Mouse (Mus musculus) heart, embryonic 15.5 days (tissue): ENCODE data around the gene Btbd11. TPM values are rescaled to one million over a fixed set of nuclear protein-coding genes. Genes with fewer than 3 reads are reported as not detected.

Source experiments
- ATAC-seq: fragments of 200-750 bp; cut with Nextera tagmentation; replicated peaks from 2 replicates; pipeline ENCODE4 v1.8.0; 2017; ENCODE audit warnings: low read depth, moderate TSS enrichment; ENCODE audit not compliant: insufficient number of reproducible peaks, insufficient read depth, low FRiP score
- H3K27ac ChIP-seq: fragments of 300-500 bp; sonication (generic); 2 replicates; pipeline ENCODE4 v1.5.1; 2015; ENCODE audit warnings: mild to moderate bottlenecking, inconsistent platforms
- H3K27me3 ChIP-seq: fragments of 300-500 bp; sonication (generic); 2 replicates; pipeline ENCODE4 v1.6.1; 2015; ENCODE audit warnings: inconsistent platforms
- H3K36me3 ChIP-seq: fragments of 300-500 bp; sonication (generic); 2 replicates; pipeline ENCODE4 v1.6.1; 2015; ENCODE audit warnings: mild to moderate bottlenecking, inconsistent platforms
- H3K4me1 ChIP-seq: fragments of 300-500 bp; sonication (generic); replicated peaks from 2 replicates; pipeline ENCODE4 v1.6.1; 2015; ENCODE audit warnings: inconsistent platforms
- H3K4me2 ChIP-seq: fragments of 300-500 bp; sonication (generic); 2 replicates; pipeline ENCODE4 v1.6.1; 2015; ENCODE audit warnings: inconsistent platforms, mild to moderate bottlenecking, moderate library complexity
- H3K4me3 ChIP-seq: fragments of 300-500 bp; sonication (generic); 2 replicates; pipeline ENCODE4 v1.5.1; 2015; ENCODE audit warnings: mild to moderate bottlenecking, inconsistent platforms
- H3K9ac ChIP-seq: fragments of 300-500 bp; sonication (generic); 2 replicates; pipeline ENCODE4 v1.6.1; 2015; ENCODE audit warnings: mild to moderate bottlenecking, inconsistent platforms
- H3K9me3 ChIP-seq: fragments of 300-500 bp; sonication (generic); replicated peaks from 2 replicates; pipeline ENCODE4 v1.6.1; 2016; ENCODE audit warnings: inconsistent platforms
- WGBS: fragments of 180-500 bp; shearing (Covaris S2); methylation state at CpG from one replicate; pipeline ENCODE4 v1.1.7; 2015; ENCODE audit warnings: mixed read lengths; 5-methylcytosine and 5-hydroxymethylcytosine counted together
- polyA plus RNA-seq: library from polyadenylated mRNA; unstranded; fragments of >200 nt; fragmentation: Nextera tagmentation; extraction: Ambion mirVana; gene quantifications from 2 replicates; pipeline ENCODE4 v1.2.1, GENCODE M21; 2015

Gene Btbd11
- polyA plus RNA-seq, 1 experiment from 2014 or later, result 0.79 TPM

DNA sequence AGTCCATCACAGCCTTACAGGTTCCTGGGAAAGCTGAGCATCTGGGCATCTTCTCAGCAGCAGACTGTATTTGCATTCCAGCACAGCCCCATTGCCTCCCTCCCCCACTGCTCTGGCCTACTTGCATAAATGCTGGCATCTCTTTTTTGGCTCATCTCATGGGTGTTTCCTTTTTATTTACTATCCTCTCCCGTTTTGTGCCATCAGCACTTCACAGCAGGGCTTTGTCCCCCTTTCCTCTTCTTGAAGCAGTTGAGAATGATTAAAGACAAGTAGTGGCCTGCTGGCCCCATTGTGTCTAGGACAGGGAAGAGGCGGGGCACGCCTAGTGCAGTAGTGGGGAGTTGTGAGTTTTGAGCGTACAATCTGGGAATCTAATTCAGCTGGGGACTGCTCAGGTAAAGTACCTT is 95.5 kb downstream of the Btbd11 start:
- 40% methylated on average over 4 of the region's 4 CpGs for WGBS
- no peak for ATAC-seq
- no peaks in the 10 kb centered on the region for H3K36me3 ChIP-seq
- no peak overlapping the region for H3K9ac ChIP-seq
- no peaks in the 10 kb centered on the region for H3K27me3 ChIP-seq
- no peak overlapping the region for H3K4me3 ChIP-seq
- no peak overlapping the region for H3K27ac ChIP-seq
- H3K9me3 ChIP-seq, result no peaks in the 10 kb centered on the region
- H3K4me1 ChIP-seq, result peaks cover 10% of the 10 kb centered on the region
- no peak overlapping the region for H3K4me2 ChIP-seq

DNA sequence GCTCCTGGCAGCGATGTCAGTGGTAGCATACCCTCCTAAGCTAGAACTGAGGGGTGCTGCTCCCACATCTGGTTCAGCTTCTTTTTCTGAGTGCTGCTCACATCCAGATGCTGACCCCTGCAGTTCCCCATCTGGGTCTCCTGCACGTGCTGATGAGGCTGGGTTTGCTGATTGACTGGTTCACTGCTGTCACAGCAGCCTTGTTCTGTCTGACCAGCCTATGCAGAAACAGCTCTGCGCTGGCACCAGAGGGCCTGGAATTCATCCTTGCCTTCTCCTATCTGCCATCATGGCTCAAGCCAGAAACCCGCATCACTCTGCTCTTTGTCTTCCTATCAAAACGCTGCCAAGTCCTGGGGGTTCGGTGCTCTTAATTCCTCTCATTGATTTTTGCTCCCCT is 95.9 kb downstream of the Btbd11 start:
- Histone ChIP-seq H3K36me3 (no peaks in the 10 kb centered on the region), H3K9me3 (no peaks in the 10 kb centered on the region), H3K4me3 (no peak overlapping the region), H3K9ac (no peak overlapping the region), H3K27me3 (no peaks in the 10 kb centered on the region), H3K27ac (no peak overlapping the region), H3K4me2 (no peak overlapping the region), H3K4me1 (peaks cover 10% of the 10 kb centered on the region)
- 40% methylated on average over 6 of the region's 6 CpGs for WGBS
- ATAC-seq, result no peak

DNA sequence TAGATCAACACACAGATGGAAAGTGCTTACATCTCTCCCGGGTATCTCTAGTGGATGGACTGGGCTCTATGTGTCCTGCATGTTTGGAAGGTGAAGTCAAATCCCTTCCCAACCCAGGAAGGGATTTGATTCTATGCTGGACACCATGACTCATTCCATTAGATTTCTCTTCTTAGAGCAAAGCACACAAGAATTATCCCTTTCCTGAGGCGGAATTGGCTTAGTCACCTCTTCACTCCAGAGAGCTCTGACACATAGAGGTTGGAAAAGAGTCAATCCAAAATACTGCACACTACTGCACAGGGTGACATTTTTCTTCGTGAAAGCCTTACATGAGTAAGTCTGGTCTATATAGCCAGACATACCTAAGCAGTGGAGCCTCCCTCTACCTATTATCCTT is 99.8 kb downstream of the Btbd11 start:
- Histone ChIP-seq H3K4me3 (no peak overlapping the region), H3K27me3 (no peaks in the 10 kb centered on the region), H3K9me3 (no peaks in the 10 kb centered on the region), H3K4me2 (no peak overlapping the region), H3K36me3 (no peaks in the 10 kb centered on the region), H3K4me1 (no peaks in the 10 kb centered on the region; the same call in 1 of the 2 replicates), H3K27ac (no peak overlapping the region), H3K9ac (no peak overlapping the region)
- no peak for ATAC-seq
- WGBS, result 82% methylated on average over 3 of the region's 3 CpGs

DNA sequence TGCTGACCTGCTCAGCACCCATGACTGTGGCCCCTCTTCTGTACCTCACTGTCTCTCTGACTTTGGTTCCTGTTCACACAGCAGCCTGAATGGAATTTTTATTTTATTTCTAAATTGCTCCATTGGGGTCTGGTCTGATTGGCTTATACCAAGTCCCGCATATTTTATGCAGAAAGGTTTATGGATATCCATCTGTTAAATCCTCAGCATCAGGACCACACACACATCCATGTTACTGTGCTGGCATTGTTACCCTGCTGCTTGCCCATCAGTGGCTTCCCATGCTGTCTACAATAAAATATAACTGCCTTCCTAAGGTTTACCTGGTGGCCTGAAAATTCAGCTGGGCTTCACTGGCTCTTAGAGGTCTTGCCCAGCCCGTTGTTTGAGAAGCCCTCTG is 106.0 kb downstream of the Btbd11 start:
- no peaks in the 10 kb centered on the region for H3K4me1 ChIP-seq
- no peak overlapping the region for H3K4me3 ChIP-seq
- 75% methylated on average over 2 of the region's 2 CpGs for WGBS
- no peak overlapping the region for H3K27ac ChIP-seq
- H3K4me2 ChIP-seq, result no peak overlapping the region
- H3K36me3 ChIP-seq, result no peaks in the 10 kb centered on the region
- no peak for ATAC-seq
- H3K9me3 ChIP-seq, result no peaks in the 10 kb centered on the region
- no peaks in the 10 kb centered on the region for H3K27me3 ChIP-seq
- no peak overlapping the region for H3K9ac ChIP-seq

DNA sequence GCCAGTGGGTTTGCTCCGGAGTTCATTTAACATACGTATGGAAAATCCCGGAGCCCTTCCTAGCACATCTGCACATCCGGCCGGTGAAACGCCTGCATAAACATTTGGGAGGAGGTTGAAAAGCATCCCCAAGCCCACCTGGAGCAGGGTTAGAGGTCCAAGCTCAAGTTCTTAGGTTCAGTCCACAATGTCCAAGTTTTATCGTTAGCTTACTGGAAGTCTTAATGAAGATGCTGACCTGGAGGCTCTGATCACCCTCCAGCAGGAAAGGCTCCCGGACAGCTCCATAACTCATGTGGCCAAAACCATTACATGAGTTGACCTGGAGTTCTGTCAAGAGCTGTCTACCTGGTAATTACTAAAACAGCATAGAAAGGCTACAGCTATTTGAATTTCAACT is 109.7 kb downstream of the Btbd11 start:
- H3K9me3 ChIP-seq, result no peaks in the 10 kb centered on the region
- H3K4me3 ChIP-seq, result no peak overlapping the region
- H3K27me3 ChIP-seq, result no peaks in the 10 kb centered on the region
- H3K36me3 ChIP-seq, result no peaks in the 10 kb centered on the region
- WGBS, result 86% methylated on average over 8 of the region's 8 CpGs
- no peaks in the 10 kb centered on the region for H3K4me1 ChIP-seq
- H3K27ac ChIP-seq, result no peak overlapping the region
- no peak overlapping the region for H3K4me2 ChIP-seq
- H3K9ac ChIP-seq, result no peak overlapping the region
- ATAC-seq, result no peak

DNA sequence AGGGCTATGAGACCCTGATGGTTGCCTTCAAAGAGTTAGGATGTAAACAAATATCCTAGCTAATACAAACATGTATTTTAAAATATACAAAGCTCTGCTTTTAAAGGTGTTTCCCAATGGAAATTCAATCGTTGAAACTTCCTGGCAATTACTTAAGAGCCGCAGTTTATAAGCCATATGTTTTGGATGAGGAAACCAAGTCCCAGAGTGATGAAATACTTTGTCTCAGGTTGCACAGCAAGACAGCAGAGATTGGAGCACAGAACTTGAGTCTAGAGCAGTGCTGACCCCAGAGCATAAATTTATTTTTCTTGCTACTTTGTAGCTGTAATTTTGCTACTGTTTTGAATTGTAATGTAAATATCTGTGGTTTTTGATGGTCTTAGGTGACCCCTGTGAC is 110.4 kb downstream of the Btbd11 start:
- Histone ChIP-seq H3K4me3 (no peak overlapping the region), H3K4me2 (no peak overlapping the region), H3K27ac (no peak overlapping the region), H3K9ac (no peak overlapping the region), H3K9me3 (no peaks in the 10 kb centered on the region), H3K4me1 (no peaks in the 10 kb centered on the region), H3K36me3 (no peaks in the 10 kb centered on the region), H3K27me3 (no peaks in the 10 kb centered on the region)
- ATAC-seq, result no peak
- WGBS, result 64% methylated on average over 2 of the region's 2 CpGs

DNA sequence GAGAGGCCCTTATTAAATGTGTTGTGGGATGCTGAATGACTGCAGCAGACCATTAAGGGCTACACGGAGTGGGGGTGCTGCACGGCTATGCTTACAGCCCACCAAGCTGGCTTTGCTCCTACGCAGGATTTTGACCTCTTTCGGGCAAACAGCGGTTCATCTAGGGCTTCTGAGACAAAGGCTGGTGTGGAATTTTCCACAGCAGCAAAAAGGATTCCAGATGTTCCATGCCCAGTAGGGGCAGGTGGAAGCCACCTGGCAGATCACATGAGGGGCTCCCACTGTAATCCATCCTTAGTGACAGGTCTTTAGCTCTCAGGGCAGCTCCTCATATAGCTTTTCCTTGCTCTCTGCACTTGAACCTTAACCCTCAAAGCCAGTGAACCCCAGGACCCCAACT is 111.3 kb downstream of the Btbd11 start:
- H3K36me3 ChIP-seq, result no peaks in the 10 kb centered on the region
- no peak for ATAC-seq
- no peak overlapping the region for H3K27ac ChIP-seq
- H3K4me2 ChIP-seq, result no peak overlapping the region
- no peaks in the 10 kb centered on the region for H3K9me3 ChIP-seq
- H3K4me1 ChIP-seq, result no peaks in the 10 kb centered on the region
- no peak overlapping the region for H3K9ac ChIP-seq
- no peaks in the 10 kb centered on the region for H3K27me3 ChIP-seq
- H3K4me3 ChIP-seq, result no peak overlapping the region
- 77% methylated on average over 5 of the region's 5 CpGs for WGBS

DNA sequence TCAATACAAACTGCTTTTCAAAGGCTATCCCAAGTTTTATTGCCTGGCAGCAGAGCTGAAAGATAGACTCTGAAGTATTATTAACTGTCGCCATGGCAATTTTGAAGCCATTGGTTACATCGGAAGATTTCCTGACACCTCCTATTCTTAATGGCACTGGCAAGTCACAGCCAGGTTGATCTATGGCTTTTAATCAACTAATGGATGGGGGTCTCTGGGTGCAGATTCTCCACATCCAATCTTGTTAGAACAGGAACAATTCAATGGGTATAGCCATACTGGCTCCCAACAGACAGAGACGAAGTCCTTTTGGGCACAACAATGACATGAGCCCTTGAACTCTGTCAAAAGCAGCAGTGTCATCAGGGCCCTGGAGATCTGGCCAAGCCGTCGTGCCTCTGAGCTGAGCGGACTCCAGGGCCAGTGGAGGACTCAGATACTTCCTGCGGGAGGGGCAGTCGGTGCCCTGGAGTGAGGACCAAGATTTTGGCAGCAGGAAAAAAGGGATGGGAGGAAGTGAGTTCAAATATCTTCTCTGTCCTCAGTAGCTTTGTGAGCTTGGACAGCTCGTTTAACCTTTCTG is 114.0 kb downstream of the Btbd11 start:
- ATAC-seq, result no peak
- Histone ChIP-seq H3K9ac (no peak overlapping the region), H3K36me3 (no peaks in the 10 kb centered on the region), H3K4me3 (no peak overlapping the region), H3K27me3 (no peaks in the 10 kb centered on the region), H3K4me1 (no peaks in the 10 kb centered on the region), H3K27ac (no peak overlapping the region), H3K4me2 (no peak overlapping the region), H3K9me3 (no peaks in the 10 kb centered on the region)
- WGBS, result 76% methylated on average over 9 of the region's 9 CpGs

DNA sequence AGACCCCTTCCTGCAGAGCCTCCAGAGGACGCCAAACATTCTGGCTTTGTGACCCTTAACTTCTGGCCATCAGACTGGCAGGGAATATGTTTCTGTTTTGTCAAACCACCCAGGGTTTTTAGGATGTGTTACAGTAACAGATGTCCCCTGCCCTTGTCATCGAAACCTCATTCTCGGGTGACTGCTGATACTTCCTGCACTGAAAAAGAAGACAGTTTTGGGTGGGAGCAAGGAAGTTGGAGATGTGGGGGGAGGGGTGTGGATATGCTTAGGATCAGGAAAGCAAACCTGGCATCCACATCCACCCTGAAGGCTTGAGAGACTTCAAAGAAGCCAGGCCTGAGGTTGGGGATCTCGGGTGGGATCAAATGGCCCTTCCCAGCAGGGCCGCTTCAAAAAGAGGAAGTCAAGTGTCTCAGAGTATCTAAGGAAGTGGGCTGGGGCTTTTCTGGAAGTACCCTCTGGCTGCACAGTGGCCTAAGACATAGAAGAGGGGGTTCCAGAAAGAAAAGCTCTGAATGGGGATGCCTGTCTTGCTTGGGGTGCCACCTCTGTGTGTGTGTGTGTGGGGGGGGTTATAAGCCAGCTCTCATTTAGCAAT is 115.5 kb downstream of the Btbd11 start:
- no peak overlapping the region for H3K9ac ChIP-seq
- WGBS, result 44% methylated on average over 5 of the region's 5 CpGs
- no peak for ATAC-seq
- no peaks in the 10 kb centered on the region for H3K9me3 ChIP-seq
- no peak overlapping the region for H3K27ac ChIP-seq
- no peak overlapping the region for H3K4me3 ChIP-seq
- H3K4me1 ChIP-seq, result no peaks in the 10 kb centered on the region
- H3K27me3 ChIP-seq, result no peaks in the 10 kb centered on the region
- H3K36me3 ChIP-seq, result no peaks in the 10 kb centered on the region
- H3K4me2 ChIP-seq, result no peak overlapping the region

DNA sequence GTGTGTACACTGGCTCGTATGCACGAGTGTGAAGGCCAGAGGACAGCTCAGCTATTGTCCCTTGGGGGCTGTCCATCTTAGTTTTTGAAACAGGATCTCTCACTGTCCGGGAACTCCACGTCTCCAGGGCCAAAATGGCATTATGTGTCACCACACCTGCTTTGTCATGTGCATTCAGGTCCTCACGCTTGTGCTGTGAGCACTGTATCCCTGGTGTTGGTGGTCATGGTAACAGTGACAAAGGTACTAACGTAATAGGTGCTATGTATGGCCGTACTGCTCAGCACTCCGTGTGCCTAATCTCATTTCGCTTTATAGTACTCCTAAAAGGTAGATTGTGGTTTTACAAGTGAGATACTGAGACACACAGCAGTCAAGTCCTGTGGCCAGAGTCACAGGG is 116.0 kb downstream of the Btbd11 start:
- Histone ChIP-seq H3K4me3 (no peak overlapping the region), H3K9me3 (no peaks in the 10 kb centered on the region), H3K27me3 (no peaks in the 10 kb centered on the region), H3K4me2 (no peak overlapping the region), H3K27ac (no peak overlapping the region), H3K9ac (no peak overlapping the region), H3K36me3 (no peaks in the 10 kb centered on the region), H3K4me1 (no peaks in the 10 kb centered on the region)
- no peak for ATAC-seq
- WGBS, result 68% methylated on average over 9 of the region's 9 CpGs

DNA sequence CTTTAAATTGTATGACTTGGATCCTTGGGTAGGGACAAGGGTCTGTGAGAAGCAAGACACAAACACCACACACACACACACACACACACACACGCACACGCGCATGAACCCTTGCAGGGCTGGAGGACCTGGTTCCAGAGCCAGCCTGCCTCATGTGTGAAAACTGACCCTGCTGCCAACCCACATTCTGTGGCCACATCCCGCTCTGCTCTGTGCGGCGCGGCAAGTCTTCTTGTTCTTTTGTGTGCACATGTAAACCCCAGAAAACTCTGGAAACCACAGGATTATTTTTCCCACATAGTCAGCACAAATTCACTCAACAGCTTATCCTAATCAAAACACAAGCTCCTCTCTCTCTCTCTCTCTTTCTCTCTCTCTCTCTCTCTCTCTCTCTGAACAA is 116.8 kb downstream of the Btbd11 start:
- H3K36me3 ChIP-seq, result no peaks in the 10 kb centered on the region
- no peaks in the 10 kb centered on the region for H3K4me1 ChIP-seq
- H3K27ac ChIP-seq, result no peak overlapping the region
- no peaks in the 10 kb centered on the region for H3K27me3 ChIP-seq
- no peaks in the 10 kb centered on the region for H3K9me3 ChIP-seq
- ATAC-seq, result no peak
- no peak overlapping the region for H3K9ac ChIP-seq
- whole genome bisulfite sequencing, result 79% methylated on average over 7 of the region's 7 CpGs
- no peak overlapping the region for H3K4me2 ChIP-seq
- H3K4me3 ChIP-seq, result no peak overlapping the region

DNA sequence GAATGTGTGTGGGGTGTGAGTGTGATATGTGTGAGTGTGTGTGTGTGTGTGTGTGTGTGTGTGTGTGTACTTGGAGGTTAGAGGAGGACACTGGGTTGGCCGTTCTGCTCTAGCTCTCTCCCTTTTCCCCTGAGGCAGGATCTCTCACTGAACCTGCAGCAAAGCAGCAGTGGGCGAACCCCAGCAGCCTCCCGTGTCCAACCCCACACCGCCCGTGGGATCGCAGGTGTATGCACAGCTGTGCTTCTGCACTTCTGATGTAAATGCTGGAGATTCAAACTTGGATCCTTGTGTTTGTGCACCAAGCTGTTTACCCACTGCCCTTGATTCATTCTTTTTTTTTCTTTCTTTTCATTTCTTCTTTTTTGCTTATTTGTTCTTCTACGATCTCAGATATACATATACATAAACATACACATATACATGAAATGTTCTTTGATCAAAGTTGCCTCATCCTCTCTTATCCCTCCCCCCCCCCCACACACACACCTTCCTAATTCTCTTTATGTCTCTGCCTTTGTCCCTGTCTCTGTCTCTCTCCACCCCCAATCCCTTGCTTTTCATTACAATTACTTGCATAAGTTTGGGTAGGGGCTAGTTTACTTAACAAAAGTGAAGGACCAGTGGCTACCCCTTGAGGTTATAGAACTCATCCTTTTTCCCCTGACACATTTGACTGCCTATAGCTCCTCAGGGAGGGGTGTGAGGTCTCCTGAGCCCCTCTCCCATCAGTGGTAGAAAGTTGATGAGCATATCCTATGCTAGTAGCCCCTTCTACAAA is 120.8 kb downstream of the Btbd11 start:
- Histone ChIP-seq H3K27ac (no peak overlapping the region), H3K27me3 (no peaks in the 10 kb centered on the region), H3K9ac (no peak overlapping the region), H3K9me3 (no peaks in the 10 kb centered on the region), H3K36me3 (no peaks in the 10 kb centered on the region), H3K4me2 (no peak overlapping the region), H3K4me3 (no peak overlapping the region), H3K4me1 (no peaks in the 10 kb centered on the region)
- ATAC-seq, result no peak
- WGBS, result 85% methylated on average over 7 of the region's 7 CpGs
